Mouse (Mus musculus) ovary, postnatal 14 days (tissue): Measurements from ENCODE around the gene Dicer1.

Source experiments
- DNase-seq: peaks from one replicate; pipeline ENCODE4 v3.0.0; 2022; ENCODE audit warnings: low spot score

The Dicer1 gene

DNA sequence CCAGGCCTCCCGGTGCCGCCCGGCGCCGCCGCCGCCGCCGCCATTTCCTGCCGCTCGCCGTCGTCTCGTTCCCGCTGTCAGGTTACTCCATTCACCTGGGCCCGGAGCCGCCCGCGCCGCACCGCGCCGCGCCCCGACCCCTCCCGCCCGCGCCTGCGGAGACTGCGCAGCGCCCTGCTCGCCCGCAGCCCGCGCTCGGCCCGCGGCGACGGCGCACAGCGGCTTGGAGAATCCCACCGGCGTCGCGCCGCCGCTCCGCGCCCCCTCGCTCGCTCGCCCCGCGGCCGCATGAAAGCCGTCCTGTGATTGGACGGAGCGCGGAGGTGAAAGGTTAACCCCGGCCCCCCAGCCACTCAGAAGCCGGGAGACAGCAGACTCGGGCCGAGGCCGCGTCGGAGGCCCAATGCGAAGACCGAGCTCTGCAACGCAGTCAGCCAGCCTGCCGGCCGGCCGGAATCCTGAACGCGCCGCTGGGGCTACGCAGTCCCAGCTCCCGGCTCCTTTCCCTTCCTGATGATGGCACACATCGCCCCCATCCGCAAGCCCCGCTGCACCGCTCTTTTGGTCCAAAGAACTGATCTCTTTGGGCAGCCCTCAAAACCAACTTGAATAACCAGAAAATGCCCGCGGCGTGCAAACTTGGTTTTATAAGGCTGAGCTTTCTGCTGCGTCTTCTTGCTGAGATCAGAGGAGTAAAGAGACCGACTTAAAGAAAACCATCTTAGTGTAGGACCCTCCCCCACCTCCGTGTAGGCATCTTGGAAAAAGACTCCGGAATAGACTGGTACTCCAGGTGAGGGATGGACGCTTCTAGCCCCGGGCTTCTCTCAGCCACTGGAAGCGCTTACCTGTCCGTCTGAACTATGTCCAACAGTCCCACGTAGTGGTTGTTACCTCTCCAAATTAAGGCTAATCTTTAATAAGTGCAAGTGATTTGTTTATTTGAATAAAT is at the start of gene Dicer1:
TSS of gene Dicer1 (minus strand) at position 139 of the 952 bp plus-strand sequence.
- DNase-seq, result peak; percentile 99

DNA sequence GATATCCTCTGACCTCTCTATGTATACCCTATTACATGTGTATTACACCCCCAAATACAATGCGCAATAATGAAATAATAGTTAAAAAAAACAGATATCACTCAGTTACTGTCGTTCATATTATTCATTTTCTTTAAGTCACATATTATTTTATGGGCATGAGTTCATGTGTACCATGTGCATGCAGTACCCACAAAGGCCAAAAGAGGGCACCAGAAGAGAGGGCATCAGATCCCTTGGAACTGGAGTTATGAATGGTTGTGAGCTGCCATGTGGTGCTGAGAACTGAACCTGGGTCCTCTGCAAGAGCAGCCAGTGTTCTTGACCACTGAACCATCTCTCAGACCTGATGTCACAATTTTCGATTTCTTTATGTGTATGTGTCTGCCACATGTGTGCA is 47.6 kb upstream of the Dicer1 start:
- no peak for DNase-seq

DNA sequence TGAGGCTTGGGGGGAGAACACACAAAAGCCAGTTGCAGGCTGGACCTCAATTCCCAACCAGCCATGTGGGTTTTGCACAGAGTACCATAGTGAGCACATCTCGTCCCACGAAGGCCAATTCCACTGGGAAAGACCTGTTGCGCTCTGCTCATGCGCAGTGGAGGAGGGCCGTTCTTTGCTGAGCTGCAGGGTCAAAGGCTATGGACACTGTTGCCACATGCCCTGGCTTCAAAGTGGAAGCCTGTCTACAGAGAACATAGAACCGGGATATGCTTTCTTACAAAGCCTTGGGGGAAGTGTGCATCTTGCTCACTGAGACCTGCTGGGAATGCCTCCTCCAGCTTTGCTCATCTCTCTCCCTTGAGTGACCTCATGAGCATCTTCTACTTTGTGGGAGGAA is 46.2 kb upstream of the Dicer1 start:
- no peak for DNase-seq

DNA sequence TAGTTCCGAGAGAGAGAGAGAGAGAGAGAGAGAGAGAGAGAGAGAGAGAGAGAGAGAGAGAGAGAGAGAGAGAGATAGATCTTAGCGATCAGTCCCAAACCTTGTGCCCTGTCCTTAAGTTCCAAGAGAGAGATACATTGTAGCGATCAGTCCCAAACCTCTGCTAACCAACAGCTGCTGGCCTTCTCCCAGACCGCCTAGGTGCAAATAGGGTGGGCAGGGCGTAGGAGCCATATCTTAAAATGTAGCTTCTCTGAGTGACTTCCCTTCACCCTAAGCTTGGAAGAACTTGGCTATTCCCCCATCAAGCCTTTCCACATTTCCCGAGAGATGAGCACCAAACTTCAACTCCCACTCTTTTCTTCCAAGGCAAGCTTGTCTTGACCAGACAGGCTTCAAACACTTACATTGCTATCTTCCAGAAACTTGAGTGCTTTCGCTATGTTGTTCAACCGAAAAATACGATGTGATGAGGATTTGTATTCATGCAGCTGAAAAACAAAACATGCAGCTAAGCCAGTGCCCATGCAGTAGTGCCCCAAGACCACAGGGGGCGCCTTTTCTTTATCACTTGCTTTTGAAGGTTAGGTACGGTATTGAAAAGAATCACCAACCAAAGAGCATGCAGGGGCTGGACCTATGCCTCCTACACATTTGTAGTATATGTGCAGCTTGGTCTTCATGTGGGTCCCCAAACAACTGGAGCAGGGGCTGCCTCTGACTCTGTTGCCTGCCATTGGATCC is 45.1 kb upstream of the Dicer1 start:
- DNase-seq, result no peak

DNA sequence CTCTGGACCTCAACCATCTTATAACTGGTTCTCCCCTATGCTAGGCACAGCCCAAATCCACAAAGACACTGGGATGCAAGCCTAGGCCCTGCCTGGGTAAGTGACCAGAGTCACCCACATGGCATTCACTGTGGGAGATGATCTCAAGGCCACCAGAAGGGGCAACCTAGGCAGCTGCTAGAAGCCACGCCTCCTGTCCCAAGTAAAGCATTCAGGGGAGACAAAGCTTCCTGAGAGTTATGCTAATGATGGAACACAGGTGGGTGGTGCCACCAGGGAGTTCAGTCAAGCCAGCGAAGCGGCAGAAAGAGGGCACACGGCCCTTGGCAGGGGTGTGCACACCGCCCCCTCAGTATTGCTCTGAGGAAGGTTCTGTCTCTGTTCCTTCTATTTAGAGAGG is 43.2 kb upstream of the Dicer1 start:
- DNase-seq, result no peak

DNA sequence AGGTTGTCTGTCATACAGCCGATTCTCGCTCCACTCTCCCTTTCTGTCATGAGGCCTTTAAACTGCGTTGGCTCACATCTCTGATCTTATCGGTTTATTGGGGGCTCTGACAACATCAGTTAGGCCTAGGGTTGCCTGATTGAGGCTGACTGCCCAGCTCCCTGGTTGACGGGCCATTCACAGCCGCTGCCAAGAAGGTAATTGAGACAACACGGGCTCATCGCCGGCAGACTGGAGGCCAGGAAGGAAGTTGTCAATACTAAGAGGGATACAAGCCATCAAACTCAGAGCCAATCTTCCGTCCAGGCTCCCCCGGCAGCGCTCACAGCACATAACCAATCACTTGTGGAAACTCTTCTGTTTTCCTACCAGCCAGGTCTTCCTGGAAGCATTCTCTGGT is 41.7 kb upstream of the Dicer1 start:
- no peak for DNase-seq

DNA sequence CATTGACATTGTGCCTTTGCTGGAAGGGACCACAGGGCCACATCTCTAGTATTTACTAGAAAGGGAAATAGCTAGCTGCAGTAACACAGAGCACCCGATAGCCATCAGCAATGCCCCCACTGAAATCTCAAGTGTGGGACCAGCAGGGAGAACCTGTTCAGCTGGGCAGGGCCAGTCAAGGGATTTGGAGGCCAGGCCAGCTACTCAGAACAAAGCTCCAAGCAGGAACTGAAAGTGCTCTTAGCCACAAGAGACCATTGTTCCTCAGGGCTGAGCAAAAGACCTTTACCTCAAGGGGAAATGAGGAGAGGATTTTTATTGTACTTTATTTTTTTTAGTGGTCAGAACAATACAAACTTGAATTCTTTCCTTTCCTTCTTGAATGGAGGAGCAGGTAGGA is 25.9 kb upstream of the Dicer1 start:
- no peak for DNase-seq

DNA sequence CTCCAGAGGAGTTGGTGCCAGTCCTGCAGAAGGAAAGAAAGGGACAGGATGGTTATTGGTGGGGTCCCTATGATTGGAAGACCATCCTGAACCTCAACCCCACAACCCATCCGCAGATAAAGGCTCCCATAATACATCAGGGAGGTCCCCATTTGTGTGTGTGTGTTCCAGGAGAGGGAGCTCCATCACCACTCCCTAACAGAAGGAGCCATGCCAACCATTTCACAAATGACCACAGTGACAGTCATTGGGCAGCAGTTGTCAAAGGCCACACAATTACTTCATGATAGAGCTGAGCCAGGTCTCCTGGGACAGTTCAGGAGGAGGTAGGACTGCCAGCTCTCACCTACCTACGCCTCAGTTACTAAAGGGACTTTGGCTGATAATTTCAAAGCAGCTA is 20.2 kb upstream of the Dicer1 start:
- DNase-seq, result no peak

DNA sequence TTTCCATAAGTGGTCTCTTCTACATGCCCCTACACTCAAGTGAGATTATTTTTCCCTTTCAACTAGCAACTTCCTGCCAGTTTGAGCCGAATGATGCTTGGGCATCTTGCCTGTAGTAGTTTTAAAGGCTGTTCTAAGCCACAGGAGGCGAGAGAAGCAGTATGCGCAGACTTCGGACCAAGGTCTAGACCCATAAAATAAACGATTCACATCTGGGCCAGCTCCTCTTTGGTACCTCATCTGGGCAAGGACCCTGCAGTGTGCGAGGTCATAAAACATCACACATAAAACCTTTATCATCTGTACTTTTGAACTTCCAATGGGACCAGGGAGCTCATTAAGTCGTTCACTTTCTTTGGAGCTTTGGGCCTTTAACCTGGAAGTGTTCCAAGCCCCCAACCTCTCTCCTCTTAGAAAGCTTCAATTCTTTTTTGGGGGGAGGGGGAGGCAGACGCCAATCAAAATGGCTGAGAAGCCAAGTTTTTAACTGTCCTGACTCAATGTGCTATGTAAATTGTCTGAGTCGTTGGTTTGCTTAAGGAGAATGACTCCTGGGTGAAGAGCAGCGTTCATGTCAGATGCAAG is 17.5 kb upstream of the Dicer1 start:
- DNase-seq, result no peak

DNA sequence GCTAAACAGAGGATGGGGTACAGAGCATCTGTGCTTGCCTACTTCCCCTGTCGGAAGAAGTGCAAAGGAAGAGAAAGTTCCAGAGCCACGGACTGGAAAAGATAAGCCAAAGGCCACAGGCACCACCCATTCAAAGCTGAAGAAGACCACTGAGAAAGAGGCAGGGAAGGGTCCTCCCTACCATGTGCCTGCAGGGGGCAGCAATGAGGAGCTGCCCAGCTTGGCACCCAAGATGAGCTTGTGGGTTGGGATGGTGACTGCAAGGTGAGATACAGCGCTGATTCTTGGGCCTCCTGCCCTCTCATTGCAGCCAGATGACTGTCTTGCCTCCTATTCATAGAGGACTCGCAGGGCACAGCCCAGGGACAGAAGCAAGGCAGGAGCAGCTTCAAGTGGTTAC is 15.4 kb upstream of the Dicer1 start:
- no peak for DNase-seq

DNA sequence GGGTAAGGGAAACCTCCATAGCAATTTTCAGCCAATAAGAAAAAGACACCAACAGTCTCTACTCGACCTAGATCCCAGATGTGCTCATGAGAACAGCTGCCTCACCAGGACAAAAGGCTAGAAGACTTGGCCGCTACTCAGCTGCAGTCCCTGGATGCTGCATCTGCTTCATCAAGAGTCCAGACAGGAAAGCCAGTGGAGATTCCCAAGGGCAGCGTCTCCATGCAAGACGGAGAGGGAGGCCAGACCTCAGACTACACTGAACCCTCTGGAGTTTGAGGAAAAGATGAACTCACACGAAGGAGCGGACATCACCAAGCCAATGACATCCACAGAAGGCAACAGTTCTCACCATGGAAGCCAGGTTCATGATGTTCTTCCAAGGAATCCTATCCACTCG is 14.0 kb upstream of the Dicer1 start:
- DNase-seq, result no peak

DNA sequence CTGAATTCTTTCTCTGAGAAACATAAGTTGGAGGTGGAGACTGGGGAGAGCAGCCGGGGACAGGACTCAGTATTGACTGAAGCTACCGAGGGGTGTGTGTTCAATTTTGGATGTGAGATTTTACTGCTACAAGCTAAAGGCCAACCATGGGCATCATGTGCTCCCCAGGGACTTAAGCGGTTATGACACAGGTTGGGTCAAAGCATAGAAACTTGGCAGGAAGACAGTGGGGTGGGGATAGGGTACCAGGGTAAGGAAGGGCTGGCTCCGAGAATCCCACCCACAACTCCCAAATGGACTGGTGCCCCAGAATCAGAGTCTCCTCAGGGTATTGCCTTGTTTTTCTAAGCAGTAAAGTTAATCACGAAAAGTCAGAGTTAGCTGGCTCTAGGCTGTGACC is 13.4 kb upstream of the Dicer1 start:
- no peak for DNase-seq

DNA sequence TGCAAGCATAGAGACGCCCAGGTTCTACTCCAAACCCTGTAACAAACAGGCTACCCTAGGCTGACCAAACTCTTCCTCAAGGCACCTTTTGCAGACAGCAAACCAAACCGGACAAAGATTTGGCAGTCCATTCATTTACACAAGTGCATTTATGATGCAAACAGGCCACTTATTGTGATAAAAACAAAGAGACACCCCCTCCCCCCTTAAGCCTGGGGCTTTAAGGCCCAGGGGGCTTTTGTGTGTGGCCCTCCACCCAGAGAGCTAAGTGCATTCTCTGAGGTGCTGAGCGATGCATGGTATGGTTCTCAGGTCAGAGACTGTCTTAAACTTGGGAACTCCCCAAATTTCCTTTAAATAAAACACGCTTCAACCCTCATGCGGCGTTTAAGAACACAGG is 12.2 kb upstream of the Dicer1 start:
- no peak for DNase-seq

DNA sequence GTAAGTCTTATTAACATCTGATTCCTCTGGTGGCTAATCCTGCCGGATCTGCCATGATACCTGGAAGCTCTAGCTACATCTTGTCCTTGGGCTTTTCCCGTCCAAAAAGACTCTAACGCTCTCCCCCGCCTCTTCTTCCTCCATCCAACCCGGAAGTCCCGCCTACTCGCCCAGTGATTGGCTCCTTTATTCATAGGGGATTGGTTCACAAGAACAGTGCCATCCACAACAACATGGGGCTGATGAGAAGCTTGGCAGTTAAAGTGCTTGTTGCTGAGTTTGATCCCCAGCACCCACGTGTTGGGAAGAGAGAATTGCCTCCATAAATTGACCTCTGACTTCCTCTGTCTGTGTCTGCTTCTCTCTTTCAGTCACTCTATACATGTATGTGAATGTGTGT is 9.7 kb upstream of the Dicer1 start:
- no peak for DNase-seq

DNA sequence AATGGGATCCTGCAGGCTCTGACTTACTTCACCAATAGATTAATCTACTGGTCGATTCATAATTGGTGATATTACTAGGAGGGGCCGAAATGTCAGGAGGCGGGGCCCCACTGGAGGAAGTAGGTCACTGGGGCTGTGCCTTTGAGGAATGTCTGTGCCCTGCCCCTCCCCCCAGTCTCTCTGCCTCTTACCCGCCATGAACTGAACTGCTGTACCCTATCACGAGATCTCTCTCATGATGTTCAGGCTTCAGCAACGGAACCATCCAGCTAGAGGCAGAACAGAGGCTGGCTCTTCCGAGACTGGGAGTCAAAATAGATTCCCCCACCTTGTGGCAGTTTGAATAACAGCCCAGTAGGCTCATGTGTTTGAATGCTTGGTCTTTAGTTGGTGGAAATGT is 6.3 kb upstream of the Dicer1 start:
- no peak for DNase-seq

DNA sequence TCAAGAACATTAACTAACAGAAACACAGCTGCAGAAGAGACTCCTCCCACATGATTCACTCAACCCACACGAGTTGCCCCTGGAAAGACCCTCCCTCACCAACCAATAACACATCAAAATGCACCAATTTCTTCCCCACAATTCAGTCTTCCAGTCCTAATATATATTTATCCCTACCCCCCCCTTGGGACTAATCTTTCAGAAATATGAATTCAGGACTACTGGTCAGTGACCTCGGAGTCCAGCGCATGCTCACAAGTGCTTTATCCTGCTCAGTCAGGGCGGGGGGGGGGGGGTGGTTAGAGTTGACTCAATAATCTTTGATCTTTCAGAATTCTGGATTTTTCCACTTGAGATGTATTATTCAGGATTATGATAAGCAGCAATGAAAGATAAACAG is 1.9 kb upstream of the Dicer1 start:
- no peak for DNase-seq

DNA sequence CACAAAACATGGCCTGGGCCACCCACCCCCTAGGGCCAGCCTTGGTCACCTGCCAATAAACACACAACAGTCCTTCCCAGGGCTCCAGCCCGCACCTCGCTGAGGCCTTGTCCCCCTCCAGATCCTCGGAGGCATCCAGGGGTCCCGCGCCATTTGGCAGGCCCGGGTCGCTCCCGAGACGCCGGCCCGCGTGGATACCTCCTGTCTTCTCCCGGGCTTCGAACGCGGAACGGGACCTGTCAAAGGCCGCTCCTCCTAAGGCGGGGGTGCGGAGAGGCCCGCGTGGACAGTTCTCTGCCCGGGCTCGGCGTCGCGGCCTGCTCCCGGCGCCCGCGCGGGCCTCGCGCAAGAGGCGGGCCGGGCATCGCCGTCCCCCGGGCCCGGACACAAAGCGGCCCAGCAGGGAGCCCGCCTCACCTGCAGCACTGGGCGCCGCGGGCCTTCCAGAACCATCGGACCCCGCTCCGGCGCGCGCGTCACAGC is 380 bp downstream of the Dicer1 start:
- DNase-seq, result peak; percentile 23

DNA sequence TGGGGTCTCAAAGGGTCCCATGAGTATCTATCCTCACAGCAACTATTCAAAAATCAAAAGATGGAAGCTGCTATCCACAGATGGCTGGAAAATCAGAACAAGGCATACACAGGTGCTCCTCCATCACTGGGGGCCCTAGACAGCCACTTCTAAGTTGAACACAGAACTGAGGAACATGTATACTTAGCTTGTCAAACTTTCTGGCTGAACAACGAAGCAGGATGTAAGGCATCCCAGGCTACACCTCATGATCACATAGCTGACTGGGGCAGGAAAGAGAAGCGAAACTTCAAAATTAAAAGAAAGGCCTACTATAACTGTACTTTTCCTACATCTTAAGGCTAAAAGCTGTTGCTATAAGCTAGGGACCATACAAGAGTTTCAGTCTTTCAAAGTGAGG is 2.8 kb downstream of the Dicer1 start:
- DNase-seq, result no peak

DNA sequence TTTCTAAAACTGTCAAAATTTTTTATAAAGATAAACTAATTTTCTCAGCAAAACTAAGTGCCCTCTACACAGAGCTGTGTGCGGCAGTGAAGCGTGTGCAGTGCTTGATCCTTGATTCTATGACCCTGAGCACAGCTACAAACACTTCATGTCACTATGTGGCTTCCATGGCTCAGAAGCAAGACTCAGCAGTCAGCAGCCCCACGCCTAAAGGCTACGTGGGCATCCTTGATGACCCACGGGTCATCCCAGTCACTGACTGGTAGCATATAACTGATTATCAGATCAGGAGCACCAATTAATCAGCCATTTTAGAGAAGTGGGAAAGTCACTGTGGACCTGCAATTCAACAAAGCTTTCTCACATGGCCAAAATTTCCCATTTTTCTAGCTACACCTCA is 4.5 kb downstream of the Dicer1 start:
- DNase-seq, result no peak

DNA sequence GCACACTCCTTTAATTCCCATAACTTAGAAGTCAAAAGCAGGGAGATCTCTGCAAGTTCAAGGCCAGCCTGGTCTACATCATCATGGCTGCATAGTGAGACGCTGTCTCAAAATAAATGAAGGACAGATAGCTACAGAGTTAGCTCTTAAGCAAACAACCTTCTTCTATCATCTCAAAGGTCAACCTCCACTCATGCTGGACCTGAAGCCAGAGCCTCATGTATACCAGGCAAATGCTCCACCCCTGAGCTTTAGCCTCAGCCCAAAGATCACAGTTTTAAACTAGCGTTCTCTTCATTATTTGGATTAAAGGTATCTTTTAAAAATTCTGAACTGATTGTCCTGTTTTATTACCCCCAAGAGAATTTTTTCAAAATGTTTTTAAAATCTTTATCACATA is 5.2 kb downstream of the Dicer1 start:
- no peak for DNase-seq

DNA sequence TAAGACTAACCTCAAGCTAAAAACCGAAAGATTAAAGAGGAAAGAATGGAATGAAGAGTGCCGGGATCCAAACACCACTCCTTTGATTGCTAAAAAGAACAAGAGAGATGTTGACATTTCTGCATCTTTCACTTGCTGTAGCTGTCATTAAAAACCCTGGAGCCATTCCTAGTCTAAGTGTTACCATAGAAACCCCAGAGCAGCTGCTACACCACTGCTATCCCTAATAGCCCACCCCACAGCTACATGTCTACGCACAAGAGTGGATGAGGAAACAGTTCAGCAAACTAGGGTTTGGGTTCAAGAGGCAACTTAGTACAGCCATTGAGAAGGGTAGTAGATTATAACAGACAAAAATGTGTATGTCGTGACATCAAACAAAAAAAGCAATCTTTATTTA is 8.1 kb downstream of the Dicer1 start:
- DNase-seq, result no peak

DNA sequence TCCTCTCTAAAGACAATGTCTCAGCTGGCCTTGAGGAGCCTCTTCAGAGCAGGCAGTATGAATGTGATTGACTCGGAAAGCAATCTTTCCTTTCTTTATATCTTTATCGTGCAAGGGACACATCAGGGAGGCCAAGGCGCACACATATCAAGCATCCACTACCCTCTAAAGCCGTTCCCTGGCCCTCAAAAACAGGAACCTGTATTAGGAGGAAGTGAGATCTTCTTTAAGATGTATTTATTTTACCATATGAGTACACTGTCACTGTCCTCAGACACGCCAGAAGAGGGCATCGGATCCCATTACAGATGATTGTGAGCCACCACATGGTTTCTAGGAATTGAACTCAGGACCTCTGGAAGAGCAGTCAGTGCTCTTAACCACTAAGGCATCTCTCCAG is 9.5 kb downstream of the Dicer1 start:
- DNase-seq, result no peak
